Mouse (Mus musculus): ENCODE results near the gene Sh2d3c.

- TF ChIP-seq MAFK (IDR thresholded peaks at IDR 0.05; ENCODE audit: insufficient read depth, low read depth, low read length): no peak
- TF ChIP-seq CHD2 (IDR thresholded peaks at IDR 0.05; ENCODE audit: low read depth, low read length): no peak
Observed at GRCm38 (mm10) chr2:32714117-32714986, 6.5 kb upstream of the Sh2d3c start.

Data from ES-E14 (cell line).